Mouse (Mus musculus): ENCODE results near the gene Gm14412. TPM values are rescaled to one million over a fixed set of nuclear protein-coding genes. Genes with fewer than 3 reads are reported as not detected.
"Not testable (repeated sequence)": the region's sequence is repeated elsewhere in the genome, so short reads cannot be mapped to it uniquely, and the experiment has no call there.

Gene Gm14412
- polyA plus RNA-seq (2016; fragmentation: Nextera tagmentation; extraction: Ambion mirVana): not detected in 2 replicates

DNA sequence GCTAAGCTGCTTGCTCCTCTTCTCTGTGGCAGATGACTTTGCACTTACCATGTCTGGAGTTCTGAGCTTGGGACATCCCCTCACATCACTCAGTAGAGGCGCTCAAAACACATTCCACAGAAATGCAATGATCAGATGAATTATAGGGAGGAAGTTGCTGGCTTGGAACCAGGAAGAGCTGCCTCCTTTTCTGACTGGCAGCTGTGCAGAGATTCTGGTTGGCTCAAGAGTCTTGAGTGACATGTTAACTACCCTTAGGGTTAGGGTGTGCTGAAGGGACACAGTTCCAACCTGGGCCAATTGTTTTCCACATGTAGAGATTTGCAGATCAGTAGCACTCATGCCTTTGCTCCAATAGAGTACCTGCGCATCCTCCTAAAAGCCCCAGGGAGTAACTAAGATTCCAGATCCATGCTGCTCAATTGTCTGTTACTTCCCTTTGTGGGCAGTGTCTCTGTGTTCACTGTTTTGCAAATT, at the start of gene Gm14412:
TSS of gene Gm14412 (minus strand) at position 51 of the 477 bp plus-strand sequence.
- not testable (repeated sequence) for H3K9ac ChIP-seq, ATAC-seq
- WGBS (ENCODE audit: insufficient replicate concordance): 53% methylated on average over 2 of the region's 2 CpGs

DNA sequence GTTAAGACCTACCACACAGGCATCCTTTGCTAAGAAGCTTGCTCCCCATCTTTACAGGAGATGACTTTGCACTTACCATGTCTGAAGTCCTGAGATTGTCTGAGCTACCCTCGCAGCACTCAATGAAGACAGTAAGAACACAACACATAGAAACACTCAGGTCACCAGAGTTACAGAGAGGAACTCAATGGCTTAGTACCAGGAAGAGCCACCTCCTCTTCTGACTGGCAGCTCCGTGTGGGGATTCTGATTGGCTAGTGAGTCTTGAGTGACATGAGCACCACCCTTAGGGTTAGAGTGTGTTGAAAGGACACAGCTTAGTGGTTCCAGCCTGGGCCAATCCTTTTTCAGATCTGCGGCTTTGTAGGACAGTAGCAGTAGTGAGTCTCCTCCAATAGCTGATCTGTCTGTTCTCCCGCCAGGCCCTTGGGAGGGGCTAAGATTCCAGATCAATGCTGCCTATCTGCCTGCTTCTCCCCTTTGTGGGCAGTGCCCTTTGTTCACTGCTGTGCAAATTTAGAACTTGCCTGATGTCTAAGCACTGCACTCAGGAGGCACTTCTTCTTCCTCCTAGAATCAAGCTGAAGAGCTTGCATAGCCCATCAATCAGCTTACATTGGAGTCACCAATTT, 5.7 kb upstream of the Gm14412 start:
- not testable (repeated sequence) for H3K4me2 ChIP-seq; ATAC-seq; H3K27ac ChIP-seq; H3K4me1 ChIP-seq; H3K27me3 ChIP-seq (replicated peaks); H3K9ac ChIP-seq; H3K9me3 ChIP-seq (replicated peaks); H3K4me3 ChIP-seq; H3K36me3 ChIP-seq
- WGBS (ENCODE audit: insufficient replicate concordance): 64% methylated on average over 4 of the region's 4 CpGs

More for the DNA sequence above, at the start of gene Gm14412:
- not testable (repeated sequence) for H3K27me3 ChIP-seq (replicated peaks); H3K4me2 ChIP-seq; H3K4me3 ChIP-seq; H3K4me1 ChIP-seq; H3K27ac ChIP-seq; H3K36me3 ChIP-seq
- 0 out of 2 replicates have a peak, but pooled peaks cover 10% of the 10 kb centered on the region for H3K9me3 ChIP-seq (replicated peaks)

DNA sequence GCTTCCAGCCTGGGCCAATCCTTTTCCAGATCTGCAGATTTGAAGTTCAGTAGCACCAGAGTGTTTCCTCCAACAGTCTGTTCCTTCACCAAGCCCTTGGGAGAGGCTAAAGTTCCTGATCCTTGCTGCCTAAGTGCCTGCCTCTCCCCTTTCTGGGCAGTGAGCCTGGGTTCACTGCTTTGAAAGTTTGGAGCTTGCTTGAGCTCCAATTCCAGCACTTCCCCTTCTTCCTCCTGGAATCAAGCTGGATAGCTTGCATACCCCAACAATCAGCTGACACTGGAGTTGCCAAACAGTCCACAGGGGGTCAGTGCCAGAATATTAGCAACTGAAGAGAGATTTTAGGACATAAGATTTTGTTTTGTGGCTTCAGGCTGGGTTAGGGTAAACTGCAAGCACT, 2.7 kb downstream of the Gm14412 start:
- H3K4me1 ChIP-seq; H3K4me2 ChIP-seq; H3K27ac ChIP-seq; H3K4me3 ChIP-seq; H3K27me3 ChIP-seq (replicated peaks); H3K36me3 ChIP-seq; H3K9ac ChIP-seq; ATAC-seq: not testable (repeated sequence)
- H3K9me3 ChIP-seq (replicated peaks): peaks cover 16% of the 10 kb centered on the region; the same call in 1 of the 2 replicates

DNA sequence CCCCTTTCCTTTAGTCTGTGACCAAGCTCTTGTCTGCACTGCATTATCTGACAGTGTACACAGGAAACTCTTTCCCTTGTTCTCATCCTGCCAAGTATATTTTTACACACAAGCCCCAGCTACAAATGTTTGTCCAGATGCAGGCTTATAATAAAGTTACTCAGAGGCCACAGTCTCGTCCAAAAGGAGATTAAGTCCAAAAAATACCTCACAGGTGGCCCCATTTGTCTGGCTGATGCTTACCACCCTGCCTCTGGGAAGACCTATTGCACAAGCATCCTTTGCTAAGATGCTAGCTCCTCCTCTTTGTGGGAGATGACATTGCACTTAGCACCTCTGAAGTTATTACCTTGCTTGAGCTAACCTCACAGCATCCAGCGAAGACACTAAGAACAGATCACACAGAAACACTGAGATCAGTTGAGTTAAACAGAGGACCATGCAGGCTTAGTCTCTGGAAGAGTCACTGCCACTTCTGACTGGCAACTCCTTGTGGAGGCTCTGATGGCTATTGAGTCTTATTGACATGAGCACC, 3.3 kb downstream of the Gm14412 start:
- ATAC-seq: not testable (repeated sequence)

DNA sequence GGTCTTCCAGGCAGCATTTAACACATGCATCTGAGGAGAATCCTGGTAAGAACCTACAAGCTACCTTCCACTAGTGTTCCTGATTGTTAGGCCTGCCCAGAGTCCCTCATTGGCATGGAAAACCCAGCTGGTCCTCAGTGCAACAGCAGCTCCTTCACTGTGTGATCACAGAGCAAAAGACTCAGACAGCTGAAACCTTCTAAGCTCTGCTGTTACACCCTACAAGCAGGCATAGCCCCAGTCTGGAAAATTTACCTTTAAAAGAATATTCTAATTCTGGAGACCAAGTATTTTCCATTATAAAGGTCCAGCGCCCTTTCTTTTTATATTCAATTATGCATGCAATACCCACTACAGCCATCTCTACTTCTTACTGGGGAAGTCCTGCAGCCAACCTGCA, 5.1 kb downstream of the Gm14412 start:
- H3K36me3 ChIP-seq: no peaks in the 10 kb centered on the region
- no peaks in the 10 kb centered on the region for H3K27me3 ChIP-seq (replicated peaks)
- peaks cover 21% of the 10 kb centered on the region; the same call in 1 of the 2 replicates for H3K9me3 ChIP-seq (replicated peaks)
- ATAC-seq: no peak
- H3K4me3 ChIP-seq: no peak overlapping the region
- no peak overlapping the region for H3K27ac ChIP-seq
- WGBS (ENCODE audit: insufficient replicate concordance): 57% methylated on average over 1 of the region's 1 CpGs
- H3K4me1 ChIP-seq: no peaks in the 10 kb centered on the region
- H3K4me2 ChIP-seq: no peak overlapping the region
- H3K9ac ChIP-seq: no peak overlapping the region

More for the DNA sequence above, 3.3 kb downstream of the Gm14412 start:
- WGBS (ENCODE audit: insufficient replicate concordance): 47% methylated on average over 2 of the region's 2 CpGs
- H3K27me3 ChIP-seq (replicated peaks); H3K4me3 ChIP-seq; H3K4me1 ChIP-seq; H3K4me2 ChIP-seq; H3K9ac ChIP-seq; H3K27ac ChIP-seq; H3K36me3 ChIP-seq: not testable (repeated sequence)
- peaks cover 16% of the 10 kb centered on the region; the same call in 1 of the 2 replicates for H3K9me3 ChIP-seq (replicated peaks)

DNA sequence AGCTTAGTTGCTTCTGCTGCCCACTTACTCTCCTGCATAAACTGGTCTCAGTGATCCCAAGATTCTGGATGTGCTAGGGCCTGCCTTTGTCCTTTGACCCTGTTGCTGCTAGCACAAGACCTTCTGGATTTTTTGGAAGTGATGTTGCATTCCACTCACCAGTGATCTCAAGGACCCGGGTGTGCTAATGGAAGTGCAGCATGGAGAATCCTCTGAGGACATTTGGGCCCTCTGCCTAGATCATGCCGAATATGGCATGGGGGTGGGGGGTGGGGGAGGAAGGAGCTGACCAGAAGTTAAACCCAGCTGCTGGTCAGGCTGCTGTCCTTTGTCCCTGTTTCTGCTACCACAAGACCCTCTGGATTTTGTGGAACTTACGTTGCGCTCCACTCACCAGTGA, 14.5 kb downstream of the Gm14412 start:
- H3K9me3 ChIP-seq (replicated peaks); H3K4me3 ChIP-seq; H3K9ac ChIP-seq; H3K4me2 ChIP-seq; H3K27ac ChIP-seq; H3K4me1 ChIP-seq; H3K27me3 ChIP-seq (replicated peaks); H3K36me3 ChIP-seq; ATAC-seq: not testable (repeated sequence)
- WGBS (ENCODE audit: insufficient replicate concordance): 73% methylated on average over 4 of the region's 4 CpGs

DNA sequence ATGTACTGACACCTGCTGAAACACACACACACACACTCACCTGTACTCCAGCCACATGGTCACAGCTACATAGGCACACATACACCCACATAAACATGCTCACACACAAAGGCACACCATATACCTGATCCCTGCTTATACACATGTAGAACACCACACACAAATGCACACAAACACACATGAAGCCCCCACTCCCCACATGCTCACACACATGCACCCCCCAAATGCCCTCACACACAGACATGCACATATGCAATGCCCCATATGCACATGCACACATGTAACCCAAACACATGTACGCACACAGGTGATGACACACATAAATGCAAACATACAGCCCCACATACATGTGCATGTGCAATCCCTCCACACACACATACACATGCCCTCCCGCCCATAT, 19.1 kb downstream of the Gm14412 start:
- not testable (repeated sequence) for H3K4me1 ChIP-seq; H3K36me3 ChIP-seq; H3K9ac ChIP-seq; H3K4me3 ChIP-seq; H3K27me3 ChIP-seq (replicated peaks); H3K27ac ChIP-seq; H3K9me3 ChIP-seq (replicated peaks); H3K4me2 ChIP-seq; ATAC-seq
- no CpG with 5 or more reads among the region's 2 CpGs for WGBS (ENCODE audit: insufficient replicate concordance)

DNA sequence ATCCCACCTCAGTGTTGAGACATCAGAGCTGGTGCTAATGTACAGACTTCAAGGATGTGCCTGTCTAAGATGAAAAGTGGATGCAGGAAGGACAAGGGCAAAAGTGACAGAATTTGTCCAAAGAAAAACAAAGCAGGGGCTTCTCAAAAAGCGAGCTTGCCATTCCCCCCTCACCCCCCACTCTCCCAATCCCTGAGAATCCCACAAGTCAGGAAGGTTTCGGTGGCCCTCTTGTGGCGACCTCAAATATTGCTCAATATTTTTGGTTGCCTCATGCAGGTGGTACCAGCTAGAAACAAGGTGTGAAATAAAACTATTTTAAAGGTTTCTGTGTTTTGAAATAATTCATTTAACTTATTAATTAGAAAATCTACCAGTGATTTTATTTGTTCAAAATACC, 40.4 kb downstream of the Gm14412 start:
- WGBS (ENCODE audit: insufficient replicate concordance): 11% methylated on average over 3 of the region's 3 CpGs
- not testable (repeated sequence) for H3K4me2 ChIP-seq; H3K27me3 ChIP-seq (replicated peaks); ATAC-seq; H3K9ac ChIP-seq; H3K9me3 ChIP-seq (replicated peaks); H3K36me3 ChIP-seq; H3K4me1 ChIP-seq; H3K27ac ChIP-seq; H3K4me3 ChIP-seq

DNA sequence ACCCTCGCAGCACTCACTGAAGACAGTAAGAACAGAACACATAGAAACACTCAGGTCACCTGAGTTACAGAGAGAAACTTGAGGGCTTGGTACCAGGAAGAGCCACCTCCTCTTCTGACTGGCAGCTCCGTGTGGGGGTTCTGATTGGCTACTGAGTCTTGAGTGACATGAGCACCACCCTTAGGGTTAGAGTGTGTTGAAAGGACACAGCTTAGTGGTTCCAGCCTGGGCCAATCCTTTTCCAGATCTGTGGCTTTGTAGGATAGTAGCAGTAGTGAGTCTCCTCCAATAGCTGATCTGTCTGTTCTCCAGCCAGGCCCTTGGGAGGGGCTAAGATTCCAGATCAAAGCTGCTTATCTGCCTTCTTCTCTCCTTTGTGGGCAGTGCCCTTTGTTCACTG, 46.4 kb downstream of the Gm14412 start:
- H3K9ac ChIP-seq, ATAC-seq: not testable (repeated sequence)
- WGBS (ENCODE audit: insufficient replicate concordance): 43% methylated on average over 2 of the region's 2 CpGs

DNA sequence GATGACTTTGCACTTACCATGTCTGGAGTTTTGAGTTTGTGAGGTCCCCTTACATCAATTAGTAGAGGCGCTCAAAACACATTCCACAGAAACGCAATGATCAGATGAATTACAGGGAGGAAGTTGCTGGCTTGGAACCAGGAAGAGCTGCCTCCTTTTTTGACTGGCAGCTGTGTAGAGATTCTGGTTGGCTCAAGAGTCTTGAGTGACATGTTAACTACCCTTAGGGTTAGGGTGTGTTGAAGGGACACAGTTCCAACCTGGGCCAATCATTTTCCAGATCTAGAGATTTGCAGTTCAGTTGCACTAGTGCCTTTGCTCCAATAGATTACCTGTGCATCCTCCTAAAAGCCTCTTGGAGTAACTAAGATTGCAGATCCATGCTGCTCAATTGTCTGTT, 51.9 kb downstream of the Gm14412 start:
- 71% methylated on average over 2 of the region's 2 CpGs for WGBS (ENCODE audit: insufficient replicate concordance)

More for the DNA sequence above, 46.4 kb downstream of the Gm14412 start:
- H3K27me3 ChIP-seq (replicated peaks); H3K27ac ChIP-seq; H3K4me3 ChIP-seq; H3K4me1 ChIP-seq; H3K9me3 ChIP-seq (replicated peaks); H3K4me2 ChIP-seq; H3K36me3 ChIP-seq: not testable (repeated sequence)

DNA sequence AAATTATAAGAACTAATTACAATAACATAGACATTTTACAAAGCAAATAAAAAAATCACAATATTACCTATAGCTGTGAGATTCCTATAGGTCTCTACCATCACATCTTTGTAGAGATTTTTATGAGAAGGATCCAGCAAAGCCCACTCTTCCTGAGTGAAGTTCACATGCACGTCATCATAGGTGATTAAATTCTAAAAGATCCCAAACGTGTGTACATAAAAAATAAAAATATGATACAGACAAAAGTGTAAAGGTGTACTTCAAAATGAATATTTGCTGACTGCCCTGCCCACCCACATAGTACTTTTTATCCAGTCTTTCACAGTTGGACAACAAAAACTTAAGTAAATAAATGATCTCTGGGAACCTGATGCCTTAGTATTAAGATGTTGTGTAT, 57.2 kb downstream of the Gm14412 start, which contains the start of gene Gm14409:
TSS of gene Gm14409 (minus strand) at position 101 of the 400 bp plus-strand sequence.
- H3K27ac ChIP-seq; H3K36me3 ChIP-seq; H3K4me1 ChIP-seq; H3K4me3 ChIP-seq; H3K9ac ChIP-seq; H3K27me3 ChIP-seq (replicated peaks); H3K9me3 ChIP-seq (replicated peaks); ATAC-seq; H3K4me2 ChIP-seq: not testable (repeated sequence)
- no CpG with 5 or more reads among the region's 2 CpGs for WGBS (ENCODE audit: insufficient replicate concordance)

More for the DNA sequence above, 51.9 kb downstream of the Gm14412 start:
- not testable (repeated sequence) for H3K4me1 ChIP-seq; H3K27ac ChIP-seq; H3K9ac ChIP-seq; H3K36me3 ChIP-seq; ATAC-seq; H3K4me3 ChIP-seq; H3K27me3 ChIP-seq (replicated peaks); H3K4me2 ChIP-seq; H3K9me3 ChIP-seq (replicated peaks)
